Mouse (Mus musculus): ENCODE data around the gene Rbm20. TPM values are rescaled to one million over a fixed set of nuclear protein-coding genes. Genes with fewer than 3 reads are reported as not detected.
"Not testable (repeated sequence)": the region's sequence is repeated elsewhere in the genome, so short reads cannot be mapped to it uniquely, and the experiment has no call there.

Gene Rbm20
- total RNA-seq, 2 experiments from 2014 or later = 2.3 to 3.3 TPM

- TF ChIP-seq CTCF (conservative IDR thresholded peaks at IDR 0.05) = no peak
- Histone ChIP-seq H3K4me3 (no peak overlapping the region), H3K27ac (no peak overlapping the region)
- DNase-seq (ENCODE audit: low spot score in 2 of 2) = no peak
Observed at GRCm38 (mm10) chr19:53796020-53796419, 118.9 kb downstream of the Rbm20 start.

- H3K4me3 ChIP-seq = no peak overlapping the region
Observed at GRCm38 (mm10) chr19:53797770-53798169, 120.7 kb downstream of the Rbm20 start.

GRCm38 (mm10) chr19:53799885-53800284, 122.8 kb downstream of the Rbm20 start:
- no peak for TF ChIP-seq CTCF (conservative IDR thresholded peaks at IDR 0.05)
- peak overlapping the region; percentile 39; the same call in 1 of the 2 replicates for H3K27ac ChIP-seq
- no peak overlapping the region for H3K4me3 ChIP-seq
- DNase-seq (ENCODE audit: low spot score in 2 of 2) = no peak

More at GRCm38 (mm10) chr19:53797770-53798169, 120.7 kb downstream of the Rbm20 start:
- no peak for DNase-seq (ENCODE audit: low spot score in 2 of 2)
- H3K27ac ChIP-seq = no peak overlapping the region
- no peak for TF ChIP-seq CTCF (conservative IDR thresholded peaks at IDR 0.05)

- TF ChIP-seq CTCF (conservative IDR thresholded peaks at IDR 0.05) = no peak
- DNase-seq (ENCODE audit: low spot score in 2 of 2) = peak in 1 of 2 experiments; percentile 31
Observed at GRCm38 (mm10) chr19:53800365-53800999, 123.4 kb downstream of the Rbm20 start.

GRCm38 (mm10) chr19:53801380-53801779, 124.3 kb downstream of the Rbm20 start:
- no peak for DNase-seq (ENCODE audit: low spot score in 2 of 2)
- no peak for TF ChIP-seq CTCF (conservative IDR thresholded peaks at IDR 0.05)

More at GRCm38 (mm10) chr19:53800365-53800999, 123.4 kb downstream of the Rbm20 start:
- peak overlapping the region; percentile 39; the same call in 1 of the 2 replicates for H3K27ac ChIP-seq
- H3K4me3 ChIP-seq = no peak overlapping the region

GRCm38 (mm10) chr19:53801789-53802683, 124.9 kb downstream of the Rbm20 start:
- Histone ChIP-seq H3K4me3 (no peak overlapping the region), H3K27ac (0 out of 2 replicates have a peak overlapping the region, but pooled peaks have one; percentile 9)
- TF ChIP-seq CTCF (conservative IDR thresholded peaks at IDR 0.05) = no peak
- DNase-seq (ENCODE audit: low spot score in 2 of 2) = no peak

More at GRCm38 (mm10) chr19:53801380-53801779, 124.3 kb downstream of the Rbm20 start:
- Histone ChIP-seq H3K27ac (0 out of 2 replicates have a peak overlapping the region, but pooled peaks have one; percentile 9), H3K4me3 (no peak overlapping the region)

GRCm38 (mm10) chr19:53803954-53804353, 126.8 kb downstream of the Rbm20 start:
- TF ChIP-seq CTCF (conservative IDR thresholded peaks at IDR 0.05) = no peak
- DNase-seq (ENCODE audit: low spot score in 2 of 2) = no peak
- Histone ChIP-seq H3K27ac (no peak overlapping the region), H3K4me3 (no peak overlapping the region)

- no peak overlapping the region for H3K27ac ChIP-seq
- no peak for DNase-seq (ENCODE audit: low spot score in 2 of 2)
- no peak for TF ChIP-seq CTCF (conservative IDR thresholded peaks at IDR 0.05)
- H3K4me3 ChIP-seq = no peak overlapping the region
Observed at GRCm38 (mm10) chr19:53805063-53805462, 128.0 kb downstream of the Rbm20 start.

- TF ChIP-seq CTCF (conservative IDR thresholded peaks at IDR 0.05) = no peak
- H3K27ac ChIP-seq = no peak overlapping the region
- no peak overlapping the region for H3K4me3 ChIP-seq
- DNase-seq (ENCODE audit: low spot score in 2 of 2) = no peak
Observed at GRCm38 (mm10) chr19:53806126-53806525, 129.0 kb downstream of the Rbm20 start.

GRCm38 (mm10) chr19:53806526-53807275, 129.6 kb downstream of the Rbm20 start:
- not testable (repeated sequence) for DNase-seq (ENCODE audit: low spot score in 2 of 2); H3K4me3 ChIP-seq
- H3K27ac ChIP-seq = 0 out of 2 replicates have a peak overlapping the region, but pooled peaks have one; percentile 39

- TF ChIP-seq CTCF (conservative IDR thresholded peaks at IDR 0.05) = no peak
- Histone ChIP-seq H3K4me3 (no peak overlapping the region), H3K27ac (peak overlapping the region; percentile 39; the same call in 1 of the 2 replicates)
- DNase-seq (ENCODE audit: low spot score in 2 of 2) = no peak
Observed at GRCm38 (mm10) chr19:53807276-53807801, 130.2 kb downstream of the Rbm20 start.
